Comparison of ENCODE assay signal across 13 mouse cellular contexts in genomic region chr3:52271376-52271775, GRCm38 (mm10). TPM values are rescaled to one million over a fixed set of nuclear protein-coding genes. Genes with fewer than 3 reads are reported as not detected.
DNase-seq lines count a peak whose midpoint lies in the region; ATAC-seq lines count a peak whose summit lies in the region.
"Had no signal": no experiment of that assay in that cellular context is flagged by ENCODE, and none has a peak within 500 bp of the region (broad histone marks: within the 10 kb centered on the region; RNA-seq: fewer than 3 reads in every experiment).

No protein-coding gene starts in this region.

- H3K9me3 ChIP-seq in heart, embryonic 14.5 days (ENCODE audit: control insufficient read depth, low read length): no peaks in the 10 kb centered on the region
- H3K9me3 ChIP-seq in lung, embryonic 16.5 days (ENCODE audit: control insufficient read depth, low read length): no peaks in the 10 kb centered on the region
- no peaks in the 10 kb centered on the region for H3K9me3 ChIP-seq in hindbrain, embryonic 16.5 days (ENCODE audit: control insufficient read depth, low read length)
- no peaks in the 10 kb centered on the region for H3K9me3 ChIP-seq in stomach, embryonic 14.5 days (ENCODE audit: control insufficient read depth, low read depth, low read length)
- H3K9me3 ChIP-seq: forebrain, embryonic 10.5 days; neural tube, embryonic 12.5 days had no signal

- 0 out of 2 replicates have a peak overlapping the region, but pooled peaks have one; percentile 32 for H3K9ac ChIP-seq in heart, embryonic 14.5 days (ENCODE audit: low read length)
- H3K9ac ChIP-seq in lung, embryonic 16.5 days (ENCODE audit: low read length): no peak overlapping the region
- H3K9ac ChIP-seq in hindbrain, embryonic 16.5 days (ENCODE audit: low read depth, low read length): no peak overlapping the region
- H3K9ac ChIP-seq in stomach, embryonic 14.5 days (replicated peaks; ENCODE audit: low read depth, low read length): no peak overlapping the region
- H3K9ac ChIP-seq: neural tube, embryonic 12.5 days had no signal

- H3K4me2 ChIP-seq in heart, embryonic 14.5 days (ENCODE audit: low read length): peak overlapping the region; percentile 97
- peak overlapping the region; percentile 12; the same call in 1 of the 2 replicates for H3K4me2 ChIP-seq in lung, embryonic 16.5 days (ENCODE audit: low read depth, low read length)
- 0 out of 2 replicates have a peak overlapping the region, but pooled peaks have one; percentile 10 for H3K4me2 ChIP-seq in hindbrain, embryonic 16.5 days (ENCODE audit: low read length)
- H3K4me2 ChIP-seq in stomach, embryonic 14.5 days (replicated peaks; ENCODE audit: low read depth, low read length): peak overlapping the region; percentile 97; the same call in 1 of the 2 replicates
- H3K4me2 ChIP-seq: neural tube, embryonic 12.5 days had no signal

- H3K4me3 ChIP-seq in heart, embryonic 14.5 days (ENCODE audit: control insufficient read depth in 1 of 2, insufficient read depth in 1 of 2, low read depth in 1 of 2, low read length in 2 of 2): peak overlapping the region in 1 of 2 experiments; percentile 97; a peak in 2 of 4 replicates
- no peak overlapping the region for H3K4me3 ChIP-seq in lung, embryonic 16.5 days (ENCODE audit: low read length)
- no peak overlapping the region for H3K4me3 ChIP-seq in hindbrain, embryonic 16.5 days (ENCODE audit: low read length)
- H3K4me3 ChIP-seq in stomach, embryonic 14.5 days (ENCODE audit: low read depth, low read length): 0 out of 2 replicates have a peak overlapping the region, but pooled peaks have one; percentile 89
- H3K4me3 ChIP-seq: neural tube, embryonic 12.5 days had no signal

- no peak for ATAC-seq in heart, embryonic 14.5 days (ENCODE audit: insufficient number of reproducible peaks, insufficient read depth, low FRiP score, low read depth)
- no peak for ATAC-seq in lung, embryonic 16.5 days (ENCODE audit: low read depth)
- ATAC-seq in hindbrain, embryonic 16.5 days: no peak
- no peak for ATAC-seq in stomach, embryonic 14.5 days (ENCODE audit: insufficient number of reproducible peaks, insufficient read depth, low FRiP score, low read depth)
- no peak for ATAC-seq in erythroblast, adult 5-6 weeks (replicated peaks; ENCODE audit: low FRiP score, poor library complexity, severe bottlenecking)

- WGBS in heart, embryonic 14.5 days: 65% methylated on average over 5 of the region's 5 CpGs
- 74% methylated on average over 5 of the region's 5 CpGs for WGBS in lung, embryonic 16.5 days
- WGBS in hindbrain, embryonic 16.5 days: 80% methylated on average over 5 of the region's 5 CpGs
- WGBS in stomach, embryonic 14.5 days: 74% methylated on average over 5 of the region's 5 CpGs

- H3K27me3 ChIP-seq in heart, embryonic 14.5 days (ENCODE audit: control insufficient read depth, insufficient read depth, low read length): no peaks in the 10 kb centered on the region
- H3K27me3 ChIP-seq in lung, embryonic 16.5 days (ENCODE audit: control insufficient read depth, insufficient read depth, low read depth, low read length): no peaks in the 10 kb centered on the region; the same call in 1 of the 2 replicates
- peaks cover 19% of the 10 kb centered on the region for H3K27me3 ChIP-seq in hindbrain, embryonic 16.5 days (replicated peaks; ENCODE audit: control insufficient read depth, insufficient read depth, low read length)
- H3K27me3 ChIP-seq in stomach, embryonic 14.5 days (ENCODE audit: control insufficient read depth, insufficient read depth, low read length): no peaks in the 10 kb centered on the region

- no peak for DNase-seq in heart, adult 9 months (ENCODE audit: low spot score in 2 of 2)
- no peak for DNase-seq in lung, adult 18-20 months
- no peak for DNase-seq in layer of hippocampus, adult 9-10 months (ENCODE audit: low spot score)
- DNase-seq: adrenal gland, postnatal 10 days; cerebellum, postnatal 10 days; thymus, postnatal 4 days had no signal

- peaks cover 11 to 32% of the 10 kb centered on the region in 2 experiments for H3K4me1 ChIP-seq in heart, embryonic 14.5 days (ENCODE audit: control insufficient read depth in 2 of 2, insufficient read depth in 2 of 2, low read length in 2 of 2)
- H3K4me1 ChIP-seq in lung, embryonic 16.5 days (replicated peaks; ENCODE audit: control insufficient read depth, insufficient read depth, low read length): peaks cover 17% of the 10 kb centered on the region
- H3K4me1 ChIP-seq in hindbrain, embryonic 16.5 days (ENCODE audit: control insufficient read depth, insufficient read depth, low read depth, low read length): peaks cover 24% of the 10 kb centered on the region
- H3K4me1 ChIP-seq in stomach, embryonic 14.5 days (ENCODE audit: control insufficient read depth, insufficient read depth, low read length): peaks cover 16% of the 10 kb centered on the region; the same call in 1 of the 2 replicates

- no peak overlapping the region for H3K27ac ChIP-seq in heart, embryonic 14.5 days (replicated peaks in 1 of 2; ENCODE audit: control insufficient read depth in 1 of 2, insufficient read depth in 1 of 2, low read depth in 2 of 2, low read length in 2 of 2)
- H3K27ac ChIP-seq in lung, embryonic 16.5 days (ENCODE audit: low read length): no peak overlapping the region
- no peak overlapping the region for H3K27ac ChIP-seq in hindbrain, embryonic 16.5 days (ENCODE audit: low read depth, low read length)
- no peak overlapping the region for H3K27ac ChIP-seq in stomach, embryonic 14.5 days (ENCODE audit: low read length)
- H3K27ac ChIP-seq: forebrain, embryonic 10.5 days; neural tube, embryonic 12.5 days had no signal

- H3K36me3 ChIP-seq in heart, embryonic 14.5 days (ENCODE audit: control insufficient read depth, insufficient read depth, low read length): no peaks in the 10 kb centered on the region
- peaks cover 2% of the 10 kb centered on the region; the same call in 1 of the 2 replicates for H3K36me3 ChIP-seq in lung, embryonic 16.5 days (ENCODE audit: control insufficient read depth, insufficient read depth, low read length)
- no peaks in the 10 kb centered on the region for H3K36me3 ChIP-seq in hindbrain, embryonic 16.5 days (ENCODE audit: control insufficient read depth, insufficient read depth, low read length)
- no peaks in the 10 kb centered on the region for H3K36me3 ChIP-seq in stomach, embryonic 14.5 days (ENCODE audit: control insufficient read depth, insufficient read depth, low read length)
- H3K36me3 ChIP-seq: forebrain, embryonic 10.5 days; neural tube, embryonic 12.5 days had no signal

RNA-seq across cellular contexts. Expression of gene Foxo1, which starts 3.2 kb away (rescaled TPM):
- polyA plus RNA-seq in heart, embryonic 14.5 days (2014; fragmentation: Nextera tagmentation; extraction: Ambion mirVana): 8.6 and 9.2 TPM in 2 replicates
- 4.3 and 4.8 TPM in 2 replicates for polyA plus RNA-seq in lung, embryonic 16.5 days (2015; fragmentation: Nextera tagmentation; extraction: Ambion mirVana)
- 2.3 and 3.0 TPM in 2 replicates for polyA plus RNA-seq in hindbrain, embryonic 16.5 days (2015; fragmentation: Nextera tagmentation; extraction: Ambion mirVana)
- polyA plus RNA-seq in stomach, embryonic 14.5 days (2014; fragmentation: Nextera tagmentation; extraction: Ambion mirVana): 8.6 and 9.5 TPM in 2 replicates
- 1.3 and 2.1 TPM in 2 replicates for total RNA-seq in erythroblast, adult 5-6 weeks (2015; ENCODE audit: low replicate concordance)
- 0.26 and 0.56 TPM in 2 replicates for total RNA-seq in erythroblast, adult 5-6 weeks (2017; ENCODE audit: low replicate concordance)

Comparison
In these comparisons a context has a peak if more than half of its experiments do, and no peak if none do; other contexts are left out.
1. H3K4me2 ChIP-seq: peak in every context shown above with its lines; median percentile 97 in heart, embryonic 14.5 days; 97 in stomach, embryonic 14.5 days; 12 in lung, embryonic 16.5 days; 10 in hindbrain, embryonic 16.5 days.